Mouse (Mus musculus): Measurements from ENCODE around the gene Uqcrc1. TPM values are rescaled to one million over a fixed set of nuclear protein-coding genes. Genes with fewer than 3 reads are reported as not detected.

Uqcrc1 gene
- 221 and 266 TPM in 2 replicates for polyA plus RNA-seq (2012; ENCODE audit: insufficient read depth, low replicate concordance)

- H3K4me1 ChIP-seq, result peaks cover 23% of the 10 kb centered on the region
- no peaks in the 10 kb centered on the region for H3K27me3 ChIP-seq (replicated peaks)
- peaks cover 36% of the 10 kb centered on the region for H3K36me3 ChIP-seq (replicated peaks; ENCODE audit: low read length)
- no peaks in the 10 kb centered on the region for H3K9me3 ChIP-seq
- H3K4me3 ChIP-seq (replicated peaks), result peak within 1 kb of the TSS; percentile 100
- TF ChIP-seq FLI1 (IDR thresholded peaks at IDR 0.05; ENCODE audit: low read length) (no peak), GATA1 (IDR thresholded peaks at IDR 0.05; ENCODE audit: borderline replicate concordance, low read length) (no peak)
These were observed at the start of gene Uqcrc1 for GRCm38 (mm10) chr9:108936418-108937364. Gene Uqcrc1 (plus strand): TSS chr9:108936633.

DNA sequence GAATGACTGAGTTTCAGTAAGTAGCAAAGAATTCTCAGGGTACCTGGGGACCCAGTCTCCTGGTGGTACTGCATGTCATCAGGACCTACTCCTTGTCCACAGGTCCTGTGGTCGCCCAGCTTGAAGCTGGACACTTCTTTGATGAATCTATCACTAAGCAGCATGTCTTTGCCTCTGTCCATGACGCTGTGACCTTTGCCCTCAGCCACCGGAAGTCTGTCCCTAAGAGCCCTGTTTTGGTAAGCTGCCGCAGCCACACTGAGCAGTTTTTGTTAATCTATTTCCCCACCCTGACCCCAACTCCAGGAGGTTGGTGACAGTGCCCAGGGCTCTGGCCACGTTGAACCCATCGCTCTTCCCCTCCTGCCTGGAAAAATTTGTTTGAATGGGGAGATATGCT, 24.1 kb upstream of the Uqcrc1 start:
- TF ChIP-seq FLI1 (IDR thresholded peaks at IDR 0.05; ENCODE audit: low read length), result no peak
- no peak for TF ChIP-seq GATA1 (IDR thresholded peaks at IDR 0.05; ENCODE audit: borderline replicate concordance, low read length)
- H3K36me3 ChIP-seq (replicated peaks; ENCODE audit: low read length), result no peaks in the 10 kb centered on the region
- no peak overlapping the region for H3K4me3 ChIP-seq (replicated peaks)
- H3K9me3 ChIP-seq, result no peaks in the 10 kb centered on the region
- H3K4me1 ChIP-seq, result peaks cover 3% of the 10 kb centered on the region; the same call in 1 of the 2 replicates
- H3K27me3 ChIP-seq (replicated peaks), result peaks cover 9% of the 10 kb centered on the region

- no peak overlapping the region for H3K4me3 ChIP-seq (replicated peaks)
- no peaks in the 10 kb centered on the region for H3K36me3 ChIP-seq (replicated peaks; ENCODE audit: low read length)
- TF ChIP-seq GATA1 (IDR thresholded peaks at IDR 0.05; ENCODE audit: borderline replicate concordance, low read length), result no peak
- TF ChIP-seq FLI1 (IDR thresholded peaks at IDR 0.05; ENCODE audit: low read length), result no peak
- peaks cover 3% of the 10 kb centered on the region; the same call in 1 of the 2 replicates for H3K4me1 ChIP-seq
- H3K9me3 ChIP-seq, result no peaks in the 10 kb centered on the region
- H3K27me3 ChIP-seq (replicated peaks), result peaks cover 15% of the 10 kb centered on the region
These were observed 23.3 kb upstream of the Uqcrc1 start for GRCm38 (mm10) chr9:108913161-108913560.

DNA sequence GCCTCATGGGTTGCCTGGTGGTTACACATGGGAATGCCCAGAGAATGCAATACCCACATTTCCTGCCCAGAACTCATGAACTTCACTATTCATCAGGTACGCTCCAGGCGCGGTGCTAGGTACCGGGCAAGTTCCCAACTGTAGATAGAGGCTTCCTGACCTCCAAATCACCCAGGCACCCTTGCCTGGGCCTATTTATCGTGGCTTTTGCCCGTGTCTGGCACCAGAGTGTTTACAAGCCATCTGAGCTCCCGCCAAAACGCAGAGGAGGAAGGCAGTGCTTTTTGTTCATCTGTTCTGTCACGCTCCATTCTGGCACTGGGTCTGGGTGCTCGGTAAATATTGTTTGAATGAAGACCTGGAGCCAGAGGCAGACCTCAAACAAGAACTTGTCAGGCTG, 22.8 kb upstream of the Uqcrc1 start:
- Histone ChIP-seq H3K36me3 (replicated peaks; ENCODE audit: low read length) (no peaks in the 10 kb centered on the region), H3K4me3 (replicated peaks) (no peak overlapping the region), H3K4me1 (peaks cover 3% of the 10 kb centered on the region; the same call in 1 of the 2 replicates), H3K9me3 (no peaks in the 10 kb centered on the region), H3K27me3 (replicated peaks) (peaks cover 15% of the 10 kb centered on the region)
- no peak for TF ChIP-seq FLI1 (IDR thresholded peaks at IDR 0.05; ENCODE audit: low read length)
- no peak for TF ChIP-seq GATA1 (IDR thresholded peaks at IDR 0.05; ENCODE audit: borderline replicate concordance, low read length)

GRCm38 (mm10) chr9:108914491-108914890, 21.9 kb upstream of the Uqcrc1 start, which contains the start of gene Tmem89:
Gene Tmem89 (plus strand): TSS chr9:108914619.
- H3K36me3 ChIP-seq (replicated peaks; ENCODE audit: low read length), result no peaks in the 10 kb centered on the region
- TF ChIP-seq FLI1 (IDR thresholded peaks at IDR 0.05; ENCODE audit: low read length) (no peak), GATA1 (IDR thresholded peaks at IDR 0.05; ENCODE audit: borderline replicate concordance, low read length) (no peak)
- H3K4me3 ChIP-seq (replicated peaks), result no peak within 1 kb of the TSS
- no peaks in the 10 kb centered on the region for H3K9me3 ChIP-seq
- H3K4me1 ChIP-seq, result peaks cover 3% of the 10 kb centered on the region; the same call in 1 of the 2 replicates
- peaks cover 21% of the 10 kb centered on the region for H3K27me3 ChIP-seq (replicated peaks)

GRCm38 (mm10) chr9:108925897-108926296, 10.5 kb upstream of the Uqcrc1 start:
- no peaks in the 10 kb centered on the region for H3K9me3 ChIP-seq
- H3K36me3 ChIP-seq (replicated peaks; ENCODE audit: low read length), result no peaks in the 10 kb centered on the region
- TF ChIP-seq FLI1 (IDR thresholded peaks at IDR 0.05; ENCODE audit: low read length) (no peak), GATA1 (IDR thresholded peaks at IDR 0.05; ENCODE audit: borderline replicate concordance, low read length) (no peak)
- H3K4me3 ChIP-seq (replicated peaks), result no peak overlapping the region
- peaks cover 48% of the 10 kb centered on the region for H3K27me3 ChIP-seq (replicated peaks)
- H3K4me1 ChIP-seq, result no peaks in the 10 kb centered on the region

DNA sequence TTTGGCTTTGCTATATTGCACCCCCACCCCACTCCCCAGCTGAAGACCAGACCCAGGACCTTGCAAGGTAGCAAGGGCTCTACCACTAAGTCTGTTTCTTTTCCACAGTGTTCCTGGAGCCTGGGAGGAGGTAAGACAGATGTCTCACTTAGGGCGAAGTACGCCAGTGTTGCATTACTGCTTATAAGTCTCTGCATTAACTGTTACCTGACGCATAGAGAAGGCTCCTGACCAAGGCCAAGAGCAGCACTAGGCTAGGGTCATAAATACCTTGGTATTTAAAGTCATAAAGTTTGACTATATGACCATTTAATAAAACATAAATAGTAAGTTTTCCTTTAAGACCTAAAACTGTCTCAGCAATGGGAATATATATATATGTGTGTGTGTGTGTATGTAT, 8.0 kb upstream of the Uqcrc1 start:
- no peak for TF ChIP-seq FLI1 (IDR thresholded peaks at IDR 0.05; ENCODE audit: low read length)
- Histone ChIP-seq H3K4me3 (replicated peaks) (no peak overlapping the region), H3K27me3 (replicated peaks) (peaks cover 38% of the 10 kb centered on the region), H3K9me3 (no peaks in the 10 kb centered on the region), H3K4me1 (no peaks in the 10 kb centered on the region), H3K36me3 (replicated peaks; ENCODE audit: low read length) (no peaks in the 10 kb centered on the region)

DNA sequence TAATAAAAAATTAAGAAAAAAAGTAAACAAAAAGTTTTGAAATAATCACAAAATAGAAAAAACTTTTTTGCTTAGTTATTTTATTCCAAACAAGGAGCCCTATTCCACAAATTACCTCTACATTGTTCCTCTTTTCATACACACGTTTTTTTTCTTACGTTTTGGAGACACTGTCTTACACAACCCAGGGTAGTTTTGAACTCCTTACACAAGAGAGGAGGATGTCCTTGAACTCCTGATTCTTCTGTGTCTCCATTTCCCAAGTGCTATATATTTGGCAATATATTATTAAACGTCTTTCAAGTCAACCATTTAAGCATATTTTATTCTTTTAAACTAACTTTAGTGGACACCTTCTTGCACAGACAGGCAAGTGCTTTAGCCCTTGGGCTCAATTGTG, 442 bp upstream of the Uqcrc1 start:
- Histone ChIP-seq H3K4me3 (replicated peaks) (peak overlapping the region; percentile 100), H3K36me3 (replicated peaks; ENCODE audit: low read length) (peaks cover 29% of the 10 kb centered on the region)
- TF ChIP-seq GATA1 (IDR thresholded peaks at IDR 0.05; ENCODE audit: borderline replicate concordance, low read length) (no peak), FLI1 (IDR thresholded peaks at IDR 0.05; ENCODE audit: low read length) (no peak)

DNA sequence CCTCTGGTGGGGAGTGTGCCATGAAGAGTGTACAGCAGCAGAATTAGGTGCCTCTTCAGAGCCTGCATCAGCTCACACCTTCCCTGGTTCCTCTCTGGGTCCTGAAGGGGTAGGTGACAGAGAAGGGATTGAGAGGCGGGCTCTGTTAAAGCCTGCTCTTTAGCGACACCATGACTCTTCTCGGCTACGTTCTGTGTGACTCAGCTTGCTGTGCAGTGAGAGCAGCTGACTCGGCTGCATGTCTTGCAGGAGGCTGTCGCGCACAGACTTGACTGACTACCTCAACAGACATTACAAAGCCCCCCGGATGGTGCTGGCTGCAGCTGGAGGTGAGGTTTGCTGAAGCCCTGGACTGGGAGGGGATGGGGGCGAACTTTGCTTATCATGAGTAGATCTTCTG, 8.7 kb downstream of the Uqcrc1 start:
- peaks cover 13% of the 10 kb centered on the region; the same call in 1 of the 2 replicates for H3K4me1 ChIP-seq

More for the DNA sequence above, 442 bp upstream of the Uqcrc1 start:
- peaks cover 3% of the 10 kb centered on the region for H3K27me3 ChIP-seq (replicated peaks)
- peaks cover 23% of the 10 kb centered on the region for H3K4me1 ChIP-seq
- no peaks in the 10 kb centered on the region for H3K9me3 ChIP-seq

GRCm38 (mm10) chr9:108945608-108946007, 9.2 kb downstream of the Uqcrc1 start:
- Histone ChIP-seq H3K4me3 (replicated peaks) (no peak overlapping the region), H3K36me3 (replicated peaks; ENCODE audit: low read length) (peaks cover 95% of the 10 kb centered on the region), H3K27me3 (replicated peaks) (no peaks in the 10 kb centered on the region), H3K4me1 (peaks cover 13% of the 10 kb centered on the region; the same call in 1 of the 2 replicates), H3K9me3 (no peaks in the 10 kb centered on the region)
- TF ChIP-seq GATA1 (IDR thresholded peaks at IDR 0.05; ENCODE audit: borderline replicate concordance, low read length) (no peak), FLI1 (IDR thresholded peaks at IDR 0.05; ENCODE audit: low read length) (no peak)

More for the DNA sequence above, 8.7 kb downstream of the Uqcrc1 start:
- TF ChIP-seq FLI1 (IDR thresholded peaks at IDR 0.05; ENCODE audit: low read length) (no peak), GATA1 (IDR thresholded peaks at IDR 0.05; ENCODE audit: borderline replicate concordance, low read length) (no peak)
- no peaks in the 10 kb centered on the region for H3K9me3 ChIP-seq
- H3K36me3 ChIP-seq (replicated peaks; ENCODE audit: low read length), result peaks cover 94% of the 10 kb centered on the region
- H3K4me3 ChIP-seq (replicated peaks), result no peak overlapping the region
- H3K27me3 ChIP-seq (replicated peaks), result no peaks in the 10 kb centered on the region
